Mouse (Mus musculus) CH12.LX (cell line): ENCODE measurements around the gene Zc3h7a. TPM values are rescaled to one million over a fixed set of nuclear protein-coding genes. Genes with fewer than 3 reads are reported as not detected.

Source experiments
- DNase-seq: peaks from one replicate; pipeline ENCODE4 v3.0.0-alpha.2; 2013; ENCODE audit errors: extremely low read depth
- H3K27ac ChIP-seq: 2 replicates; pipeline ENCODE4 v1.5.1; 2012; ENCODE audit warnings: low read depth, mild to moderate bottlenecking, control low read depth, moderate library complexity; ENCODE audit not compliant: insufficient read depth
- H3K27me3 ChIP-seq: replicated peaks from 2 replicates; pipeline ENCODE3; 2012; ENCODE audit warnings: inconsistent platforms
- H3K36me3 ChIP-seq, 2 experiments: replicated peaks in 1 of 2; 2 replicates each; pipeline versions ENCODE3 to v1.6.1; 2012; ENCODE audit warnings: inconsistent platforms in 1 of 2, low read length in 1 of 2, mild to moderate bottlenecking in 1 of 2, mixed read lengths in 1 of 2, moderate library complexity in 1 of 2; ENCODE audit not compliant: control insufficient read depth in 1 of 2, insufficient read depth in 1 of 2
- H3K4me1 ChIP-seq, 2 experiments: 2 replicates each; pipeline ENCODE4 v1.6.1; 2012; ENCODE audit warnings: inconsistent platforms in 1 of 2, moderate library complexity in 1 of 2; ENCODE audit not compliant: insufficient read depth in 2 of 2, control insufficient read depth in 1 of 2
- H3K4me2 ChIP-seq: 2 replicates; pipeline ENCODE4 v1.6.1; 2012; ENCODE audit warnings: low read depth, mild to moderate bottlenecking, control low read depth; ENCODE audit not compliant: poor library complexity, insufficient read depth, severe bottlenecking
- H3K4me3 ChIP-seq, 3 experiments: fragments of 150-350 bp in 1 of 3; sonication (generic) in 1 of 3; replicated peaks in 1 of 3; 2 replicates each; pipeline versions ENCODE3 to v1.5.1; 2011 to 2012; ENCODE audit warnings: low read depth in 2 of 3, low read length in 2 of 3, mild to moderate bottlenecking in 2 of 3, moderate library complexity in 2 of 3, control low read depth in 1 of 3, improper control_type of control experiment in 1 of 3, inconsistent platforms in 1 of 3, mixed read lengths in 1 of 3; ENCODE audit not compliant: poor library complexity in 1 of 3
- H3K79me2 ChIP-seq: replicated peaks from 2 replicates; pipeline ENCODE4 v1.6.1; 2012; ENCODE audit warnings: mild to moderate bottlenecking, moderate library complexity; ENCODE audit not compliant: control insufficient read depth, poor library complexity, insufficient read depth, severe bottlenecking; ENCODE audit errors: extremely low read depth
- H3K9ac ChIP-seq: 2 replicates; pipeline ENCODE4 v1.6.1; 2012; ENCODE audit warnings: low read depth, mild to moderate bottlenecking, control low read depth, moderate library complexity; ENCODE audit not compliant: insufficient read depth
- H3K9me3 ChIP-seq: replicated peaks from 2 replicates; pipeline ENCODE3; 2012; ENCODE audit warnings: low read length, inconsistent platforms, mixed read lengths
- JUND ChIP-seq: conservative IDR thresholded peaks from 2 replicates; pipeline ENCODE4 v1.6.1; 2011; ENCODE audit warnings: low read depth, low read length, improper control_type of control experiment
- MEF2A ChIP-seq: IDR thresholded peaks from 2 replicates; pipeline ENCODE4 v1.6.1; 2014; ENCODE audit warnings: low read depth, mild to moderate bottlenecking, inconsistent platforms, low read length, improper control_type of control experiment, borderline replicate concordance
- POLR2A ChIP-seq: IDR thresholded peaks from 2 replicates; pipeline ENCODE4 v1.6.1; 2011; ENCODE audit warnings: low read depth, mild to moderate bottlenecking, improper control_type of control experiment, low read length
- SIN3A ChIP-seq: IDR thresholded peaks from 2 replicates; pipeline ENCODE4 v1.6.1; 2012; ENCODE audit warnings: low read length, improper control_type of control experiment, inconsistent platforms
- SMC3 ChIP-seq: IDR thresholded peaks from 2 replicates; pipeline ENCODE4 v1.6.1; 2011; ENCODE audit warnings: low read depth, low read length, improper control_type of control experiment
- TBP ChIP-seq: conservative IDR thresholded peaks from 2 replicates; pipeline ENCODE4 v1.6.1; 2011; ENCODE audit warnings: low read depth, low read length, improper control_type of control experiment
- TCF12 ChIP-seq: IDR thresholded peaks from 2 replicates; pipeline ENCODE4 v1.6.1; 2014; ENCODE audit warnings: low read depth, mild to moderate bottlenecking, inconsistent platforms, low read length, improper control_type of control experiment
- USF1 ChIP-seq: IDR thresholded peaks from 2 replicates; pipeline ENCODE4 v1.6.1; 2014; ENCODE audit warnings: low read depth, mild to moderate bottlenecking, inconsistent platforms, low read length, improper control_type of control experiment
- ZMIZ1 ChIP-seq: IDR thresholded peaks from 2 replicates; pipeline ENCODE4 v1.6.1; 2012; ENCODE audit warnings: low read depth, mild to moderate bottlenecking, inconsistent platforms, low read length, improper control_type of control experiment
- ZNF384 ChIP-seq: IDR thresholded peaks from 2 replicates; pipeline ENCODE4 v1.6.1; 2012; ENCODE audit warnings: low read depth, low read length, improper control_type of control experiment, inconsistent platforms
- dilution Hi-C: fragments of 300-500 bp; cut with MboI; formaldehyde crosslinking; loops from 2 replicates; pipeline ENCODE4 v1.14.3; 2020; ENCODE audit warnings: low sequenced_read_pairs; ENCODE audit not compliant: extremely low pct_unique_long_range_greater_than_20kb, extremely low pct_ligation_motif_present
- in situ Hi-C: fragments of 300-500 bp; cut with MboI; formaldehyde crosslinking; loops from 3 replicates; pipeline ENCODE4 v1.14.3; 2019; ENCODE audit warnings: low sequenced_read_pairs, low pct_ligation_motif_present, low pct_unique_long_range_greater_than_20kb, mixed read lengths
- polyA plus RNA-seq: library from polyadenylated mRNA; unstranded; fragments of >175 nt; gene quantifications from 2 replicates; pipeline ENCODE4 v1.2.1, GENCODE M21; 2012; ENCODE audit warnings: low read depth; ENCODE audit not compliant: insufficient read length
- total RNA-seq, 2 experiments: library from RNA; depleted of rRNA; stranded (reverse); fragments of 300-350 nt in 1 of 2; fragments of >200 nt in 1 of 2; gene quantifications; 2 replicates each; pipeline ENCODE4 v1.2.3; 2012 to 2014

The Zc3h7a gene
- total and polyA plus RNA-seq, 3 experiments = 78.6 to 177 (median 177) TPM

DNA sequence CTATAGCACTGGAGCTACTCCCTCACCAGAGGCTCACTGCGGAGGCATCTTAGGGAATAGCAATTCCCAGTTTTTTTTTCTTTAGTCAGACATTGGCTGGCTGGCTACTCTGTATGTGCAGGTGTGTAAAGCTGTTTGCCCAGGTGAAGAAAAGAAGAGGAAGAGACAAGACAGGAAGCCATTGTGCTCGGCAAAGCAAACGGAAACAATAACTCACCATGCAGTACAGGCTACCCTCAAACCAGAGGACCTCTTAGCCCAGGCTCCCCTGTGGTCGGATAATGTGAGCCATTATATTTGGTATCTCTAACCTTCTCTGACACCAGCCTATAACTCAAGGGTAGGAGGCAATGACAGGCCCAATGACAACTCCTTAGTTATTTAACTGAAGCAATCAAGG, 20.9 kb upstream of the Zc3h7a start:
- Histone ChIP-seq H3K4me1 (peaks cover 3 to 49% of the 10 kb centered on the region in 2 experiments), H3K79me2 (peaks cover 41% of the 10 kb centered on the region), H3K27me3 (no peaks in the 10 kb centered on the region), H3K4me2 (no peak overlapping the region), H3K9me3 (no peaks in the 10 kb centered on the region), H3K36me3 (peaks cover 79 to 96% of the 10 kb centered on the region in 2 experiments), H3K4me3 (no peak overlapping the region), H3K27ac (no peak overlapping the region), H3K9ac (no peak overlapping the region)
- in situ Hi-C loops = no loop called here
- DNase-seq = no peak
- dilution Hi-C loops = no loop called here
- TF ChIP-seq TCF12 (no peak), JUND (no peak), MEF2A (no peak), SIN3A (no peak), ZMIZ1 (no peak), SMC3 (no peak)
- TF ChIP-seq, all 38 proteins: peak for 0

DNA sequence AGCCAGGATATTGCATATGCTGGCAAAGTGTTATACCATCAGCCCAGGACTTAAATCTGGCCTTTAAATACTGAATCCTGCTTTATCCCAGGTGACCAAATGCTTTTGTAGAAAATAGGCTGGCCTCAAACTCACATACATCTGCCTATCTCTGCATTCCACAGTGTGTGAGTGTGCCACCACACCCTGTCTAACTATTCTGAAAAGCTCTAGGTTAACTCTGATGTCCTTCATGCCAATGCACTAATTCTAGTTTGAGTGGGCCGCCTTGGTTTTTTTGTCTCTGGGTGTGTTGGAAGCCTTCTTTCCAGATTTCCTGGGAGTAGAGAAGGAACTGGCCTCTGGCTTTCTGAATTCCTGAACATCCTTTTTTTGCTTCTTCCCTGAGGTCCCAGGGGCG, 17.0 kb upstream of the Zc3h7a start:
- in situ Hi-C loops = no loop called here
- H3K9me3 ChIP-seq = no peaks in the 10 kb centered on the region
- H3K27me3 ChIP-seq = no peaks in the 10 kb centered on the region
- no peak overlapping the region for H3K27ac ChIP-seq
- H3K79me2 ChIP-seq = peaks cover 8% of the 10 kb centered on the region
- peaks cover 0 to 14% of the 10 kb centered on the region in 2 experiments; a peak in 1 of 4 replicates for H3K4me1 ChIP-seq
- no peak overlapping the region for H3K4me2 ChIP-seq
- DNase-seq = no peak
- TF ChIP-seq USF1 (no peak), TBP (no peak)
- dilution Hi-C loops = no loop called here
- H3K9ac ChIP-seq = no peak overlapping the region
- no peak overlapping the region for H3K4me3 ChIP-seq
- peaks cover 54 to 79% of the 10 kb centered on the region in 2 experiments for H3K36me3 ChIP-seq

DNA sequence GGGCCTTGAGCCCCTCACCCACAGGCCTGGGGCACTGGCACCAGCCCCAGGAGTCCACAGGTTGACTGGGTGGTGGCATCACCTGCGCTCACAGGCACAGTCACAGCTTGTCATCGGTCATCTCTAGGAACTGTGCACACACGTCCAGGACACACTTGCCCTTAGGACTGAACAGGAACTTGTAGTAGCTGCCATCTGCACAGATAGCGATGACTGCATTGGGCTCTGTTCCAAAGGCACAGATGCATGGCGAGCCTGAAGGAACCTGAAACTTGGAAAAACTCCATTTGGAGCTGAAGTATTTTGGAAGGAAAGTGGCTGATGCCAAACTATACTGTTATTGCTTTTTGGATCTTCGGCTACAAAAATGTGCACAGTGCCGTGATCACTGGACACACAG, 14.0 kb upstream of the Zc3h7a start:
- in situ Hi-C loops = no loop called here
- no peaks in the 10 kb centered on the region for H3K4me1 ChIP-seq
- H3K4me2 ChIP-seq = no peak overlapping the region
- no peak overlapping the region for H3K4me3 ChIP-seq
- TF ChIP-seq JUND = no peak
- TF ChIP-seq POLR2A = no peak
- no peak for TF ChIP-seq ZNF384
- TF ChIP-seq, all 38 proteins: peak for 0
- Histone ChIP-seq H3K79me2 (no peaks in the 10 kb centered on the region), H3K9ac (no peak overlapping the region), H3K9me3 (no peaks in the 10 kb centered on the region), H3K27ac (no peak overlapping the region), H3K27me3 (no peaks in the 10 kb centered on the region), H3K36me3 (peaks cover 27 to 49% of the 10 kb centered on the region in 2 experiments)
- no peak for DNase-seq
- dilution Hi-C loops = no loop called here
